Mouse (Mus musculus) layer of hippocampus, adult 9-10 months (tissue): ENCODE measurements at regions not wholly inside any gene's neighbourhood (a gene's known extent, or its start where the extent isn't known, plus 50 kb on each side); places are given as distances from the start of the nearest gene placed in this dataset.
"Not testable (repeated sequence)": the region's sequence is repeated elsewhere in the genome, so short reads cannot be mapped to it uniquely, and the experiment has no call there.

Experiments used
- DNase-seq: peaks from one replicate; pipeline ENCODE4 v3.0.0; 2022; ENCODE audit warnings: low spot score

- DNase-seq = no peak
Measured at GRCm38 (mm10) chr6:22506871-22507270, 150.8 kb upstream of the Fam3c start.

GRCm38 (mm10) chr6:22497306-22497705 lies 141.3 kb upstream of the Fam3c start:
- no peak for DNase-seq

GRCm38 (mm10) chr6:22496471-22496870 lies 140.4 kb upstream of the Fam3c start:
- no peak for DNase-seq

- peak; percentile 24 for DNase-seq
Measured at GRCm38 (mm10) chr6:22493632-22494260, 137.7 kb upstream of the Fam3c start.

GRCm38 (mm10) chr6:22492896-22493295 lies 136.9 kb upstream of the Fam3c start:
- DNase-seq = no peak

GRCm38 (mm10) chr6:22490762-22491161 lies 134.7 kb upstream of the Fam3c start:
- no peak for DNase-seq

GRCm38 (mm10) chr6:22487467-22487866 lies 131.4 kb upstream of the Fam3c start:
- no peak for DNase-seq

- no peak for DNase-seq
Measured at GRCm38 (mm10) chr6:22485828-22486518, 129.9 kb upstream of the Fam3c start.

- DNase-seq = not testable (repeated sequence)
Measured at GRCm38 (mm10) chr6:22482257-22482656, 126.2 kb upstream of the Fam3c start.

GRCm38 (mm10) chr6:22474604-22475003 lies 118.6 kb upstream of the Fam3c start:
- DNase-seq = no peak

- DNase-seq = no peak
Measured at GRCm38 (mm10) chr6:22474011-22474410, 118.0 kb upstream of the Fam3c start.

GRCm38 (mm10) chr6:22472400-22472799 lies 116.4 kb upstream of the Fam3c start:
- not testable (repeated sequence) for DNase-seq

GRCm38 (mm10) chr6:22467334-22467993 lies 111.4 kb upstream of the Fam3c start:
- no peak for DNase-seq

GRCm38 (mm10) chr6:22465926-22466325 lies 109.9 kb upstream of the Fam3c start:
- no peak for DNase-seq

GRCm38 (mm10) chr6:22459440-22460016 lies 103.5 kb upstream of the Fam3c start:
- no peak for DNase-seq

GRCm38 (mm10) chr6:22452203-22452602 lies 96.2 kb upstream of the Fam3c start:
- no peak for DNase-seq

- DNase-seq = no peak
Measured at GRCm38 (mm10) chr6:22450501-22450900, 94.5 kb upstream of the Fam3c start.

GRCm38 (mm10) chr6:22448906-22449305 lies 92.9 kb upstream of the Fam3c start:
- no peak for DNase-seq

- no peak for DNase-seq
Measured at GRCm38 (mm10) chr6:22447636-22448035, 91.6 kb upstream of the Fam3c start.

- no peak for DNase-seq
Measured at GRCm38 (mm10) chr6:22446621-22447310, 90.7 kb upstream of the Fam3c start.

GRCm38 (mm10) chr6:22444856-22445255 lies 88.8 kb upstream of the Fam3c start:
- DNase-seq = not testable (repeated sequence)

GRCm38 (mm10) chr6:22444220-22444619 lies 88.2 kb upstream of the Fam3c start:
- no peak for DNase-seq
